ENCODE assay signal across 8 mouse cellular contexts in genomic region chr19:10576690-10577561, GRCm38 (mm10). TPM values are rescaled to one million over a fixed set of nuclear protein-coding genes. Genes with fewer than 3 reads are reported as not detected.
DNase-seq lines count a peak whose midpoint lies in the region; ATAC-seq lines count a peak whose summit lies in the region.

Gene Cyb561a3, plus strand, starts transcription at chr19:10577172.
Gene Tmem138, minus strand, starts transcription at chr19:10577362.

- peak within 1 kb of the TSS; percentile 80 for H3K4me3 ChIP-seq in brown adipose tissue, adult 24 weeks (ENCODE audit: insufficient read depth, low read depth, low read length)
- H3K4me3 ChIP-seq in heart, embryonic 13.5 days = peak within 1 kb of the TSS; percentile 61
- peak within 1 kb of the TSS; percentile 69 for H3K4me3 ChIP-seq in liver, embryonic 12.5 days
- H3K4me3 ChIP-seq in stomach, embryonic 15.5 days (replicated peaks) = peak within 1 kb of the TSS; percentile 74

- H3K4me1 ChIP-seq in brown adipose tissue, adult 24 weeks (ENCODE audit: control insufficient read depth, insufficient read depth, insufficient read length, low read length) = peaks cover 3% of the 10 kb centered on the region; the same call in 1 of the 2 replicates
- peaks cover 25% of the 10 kb centered on the region for H3K4me1 ChIP-seq in heart, embryonic 13.5 days
- H3K4me1 ChIP-seq in liver, embryonic 12.5 days = peaks cover 31% of the 10 kb centered on the region
- peaks cover 15% of the 10 kb centered on the region; the same call in 1 of the 2 replicates for H3K4me1 ChIP-seq in stomach, embryonic 15.5 days

- ATAC-seq in heart, embryonic 13.5 days (ENCODE audit: extremely low read depth, insufficient number of reproducible peaks, low FRiP score, low TSS enrichment) = peak; percentile 88
- ATAC-seq in liver, embryonic 12.5 days = peak; percentile 94
- ATAC-seq in stomach, embryonic 15.5 days (ENCODE audit: insufficient read depth, low FRiP score, low read depth) = peak; percentile 93

- under 1% methylated on average over 44 of the region's 44 CpGs for WGBS in heart, embryonic 13.5 days
- WGBS in liver, embryonic 12.5 days (ENCODE audit: insufficient replicate concordance) = 1% methylated on average over 44 of the region's 44 CpGs
- WGBS in stomach, embryonic 15.5 days = under 1% methylated on average over 44 of the region's 44 CpGs

- peak; percentile 96 for DNase-seq in CD4-positive, CD25-positive, alpha-beta regulatory T cell, adult 2 months (ENCODE audit: low read depth, low spot score)
- peak; percentile 61 for DNase-seq in fat pad, adult 2 months (ENCODE audit: extremely low read depth, low read depth, low spot score)
- peak; percentile 94 for DNase-seq in kidney, postnatal 10 days
- DNase-seq in natural killer cell, adult 2 months (ENCODE audit: low spot score in 2 of 2) = peak; percentile 92 to 93

- no peaks in the 10 kb centered on the region for H3K9me3 ChIP-seq in heart, embryonic 13.5 days
- H3K9me3 ChIP-seq in liver, embryonic 12.5 days (replicated peaks) = no peaks in the 10 kb centered on the region
- no peaks in the 10 kb centered on the region for H3K9me3 ChIP-seq in stomach, embryonic 15.5 days

- peak within 1 kb of the TSS; percentile 84 for H3K4me2 ChIP-seq in heart, embryonic 13.5 days
- peak within 1 kb of the TSS; percentile 78 for H3K4me2 ChIP-seq in liver, embryonic 12.5 days
- H3K4me2 ChIP-seq in stomach, embryonic 15.5 days = peak within 1 kb of the TSS; percentile 80

- H3K9ac ChIP-seq in heart, embryonic 13.5 days = peak within 1 kb of the TSS; percentile 88
- peak within 1 kb of the TSS; percentile 76 for H3K9ac ChIP-seq in liver, embryonic 12.5 days
- H3K9ac ChIP-seq in stomach, embryonic 15.5 days = peak within 1 kb of the TSS; percentile 77

- H3K27ac ChIP-seq in brown adipose tissue, adult 24 weeks (replicated peaks; ENCODE audit: low read depth, low read length) = peak within 1 kb of the TSS; percentile 90
- peak within 1 kb of the TSS; percentile 89 for H3K27ac ChIP-seq in heart, embryonic 13.5 days (replicated peaks)
- H3K27ac ChIP-seq in liver, embryonic 12.5 days = peak within 1 kb of the TSS; percentile 85
- peak within 1 kb of the TSS; percentile 94 for H3K27ac ChIP-seq in stomach, embryonic 15.5 days

- H3K36me3 ChIP-seq in heart, embryonic 13.5 days = peaks cover 41% of the 10 kb centered on the region
- H3K36me3 ChIP-seq in liver, embryonic 12.5 days = peaks cover 39% of the 10 kb centered on the region
- peaks cover 15% of the 10 kb centered on the region; the same call in 1 of the 2 replicates for H3K36me3 ChIP-seq in stomach, embryonic 15.5 days

- H3K27me3 ChIP-seq in heart, embryonic 13.5 days (replicated peaks) = no peaks in the 10 kb centered on the region
- H3K27me3 ChIP-seq in liver, embryonic 12.5 days (replicated peaks) = no peaks in the 10 kb centered on the region
- H3K27me3 ChIP-seq in stomach, embryonic 15.5 days (replicated peaks) = no peaks in the 10 kb centered on the region

RNA-seq across cellular contexts. Expression of gene Cyb561a3, which starts in this region (rescaled TPM):
- 7.2 TPM in 2 replicates for polyA plus RNA-seq in brown adipose tissue, adult 24 weeks (2012; ENCODE audit: insufficient read depth, insufficient read length, missing spikeins)
- polyA plus RNA-seq in heart, embryonic 13.5 days (2015; fragmentation: Nextera tagmentation; extraction: Ambion mirVana) = 10.9 and 12.3 TPM in 2 replicates
- 12.8 TPM in 2 replicates for polyA plus RNA-seq in liver, embryonic 12.5 days (2016; fragmentation: Nextera tagmentation; extraction: Ambion mirVana)
- polyA plus RNA-seq in stomach, embryonic 15.5 days (2015; fragmentation: Nextera tagmentation; extraction: Ambion mirVana) = 18.9 and 19.6 TPM in 2 replicates

RNA-seq across cellular contexts. Expression of gene Tmem138, which starts in this region (rescaled TPM):
- polyA plus RNA-seq in brown adipose tissue, adult 24 weeks (2012; ENCODE audit: insufficient read depth, insufficient read length, missing spikeins) = 5.0 and 6.6 TPM in 2 replicates
- 27.1 and 28.0 TPM in 2 replicates for polyA plus RNA-seq in heart, embryonic 13.5 days (2015; fragmentation: Nextera tagmentation; extraction: Ambion mirVana)
- polyA plus RNA-seq in liver, embryonic 12.5 days (2016; fragmentation: Nextera tagmentation; extraction: Ambion mirVana) = 18.5 and 19.4 TPM in 2 replicates
- polyA plus RNA-seq in stomach, embryonic 15.5 days (2015; fragmentation: Nextera tagmentation; extraction: Ambion mirVana) = 28.4 and 29.4 TPM in 2 replicates

Comparison
In these comparisons a context has a peak if more than half of its experiments do, and no peak if none do; other contexts are left out.
1. Peak in every context shown above with its lines: DNase-seq, ATAC-seq, H3K4me3 ChIP-seq and H3K27ac ChIP-seq.